Mouse (Mus musculus) v-Abl transformed pro-B cells (cell line): Measurements from ENCODE around the gene Sept5.

Experiments used
- in situ Hi-C, 2 experiments: fragments of 400-800 bp; cut with MboI; formaldehyde crosslinking; loops; one replicate each; pipeline ENCODE4 v1.15.1; 2025; ENCODE audit not compliant: unreplicated experiment in 2 of 2

Gene Sept5

GRCm38 (mm10) chr16:18619110-18619509, 10.6 kb downstream of the Sept5 start:
- in situ Hi-C loops, result loop anchor here (5.0 to 25.0 kb wide), 5 partner anchors 177 to 582 kb away; partner anchors contain the start of gene Rtn4r (in 1 of the 2)

DNA sequence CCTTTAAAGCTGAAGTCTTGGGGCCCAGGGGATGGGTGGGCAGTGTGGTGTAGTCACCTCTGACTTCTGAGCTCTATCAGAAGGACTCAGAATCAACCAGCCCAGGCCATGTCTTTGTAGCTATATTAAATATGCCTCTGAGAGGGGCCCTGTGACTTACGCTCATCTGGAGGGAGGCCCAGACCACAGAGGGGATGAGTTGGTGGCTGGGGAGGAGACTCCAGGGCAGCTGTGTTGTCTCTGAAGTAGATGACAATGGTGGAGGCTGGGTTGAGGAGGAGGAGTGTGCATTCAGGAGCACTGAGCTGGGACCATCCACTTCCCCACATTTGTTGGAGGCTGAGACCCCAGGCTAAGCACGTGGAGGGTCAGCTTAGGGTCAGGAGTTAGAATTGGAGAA, 11.5 kb downstream of the Sept5 start:
- in situ Hi-C loops, result loop anchor here (5.0 to 25.0 kb wide), 5 partner anchors 176 to 581 kb away; partner anchors contain the start of gene Rtn4r (in 1 of the 2)

DNA sequence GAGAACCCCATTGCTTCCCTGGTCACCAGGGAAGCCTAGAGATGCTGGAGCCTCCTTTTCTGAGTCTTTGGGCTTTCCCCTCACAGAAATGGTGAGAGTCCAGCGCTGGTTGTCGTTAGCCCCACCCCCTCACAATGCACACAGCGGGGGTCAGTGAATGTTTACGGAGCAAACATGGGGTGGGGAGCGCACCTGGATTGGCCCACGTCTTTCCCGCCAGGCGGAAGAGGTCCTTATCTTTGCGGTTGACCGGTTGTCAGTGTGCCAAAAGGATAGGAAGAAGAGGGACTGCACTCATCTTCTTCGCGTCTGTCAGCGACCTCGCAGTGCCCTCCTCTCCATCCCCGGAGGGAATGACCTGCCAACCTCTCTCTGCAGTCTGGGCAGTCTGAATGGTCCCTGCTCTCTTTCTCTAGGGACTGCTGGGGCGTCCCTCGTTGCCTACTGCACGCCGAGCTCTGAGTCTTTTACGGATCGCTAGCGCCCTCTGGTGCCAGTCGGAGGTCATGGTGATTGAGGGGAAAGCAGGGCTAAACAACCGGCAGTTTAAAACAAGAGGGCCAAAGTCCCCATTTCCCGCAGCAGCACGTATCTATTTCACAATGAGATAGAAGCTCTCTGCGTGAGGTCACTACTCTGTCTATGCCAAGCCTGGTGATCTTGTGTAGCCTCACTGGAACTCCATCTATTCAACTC, 12.2 kb downstream of the Sept5 start:
- in situ Hi-C loops, result loop anchor here (5.0 to 25.0 kb wide), 5 partner anchors 175 to 580 kb away; partner anchors contain the start of gene Rtn4r (in 1 of the 2)

GRCm38 (mm10) chr16:18613301-18613700, 16.5 kb downstream of the Sept5 start:
- in situ Hi-C loops, result loop anchor here (5.0 to 25.0 kb wide), 6 partner anchors 261 to 576 kb away; partner anchors contain the start of gene Rtn4r (in 1 of the 2)

DNA sequence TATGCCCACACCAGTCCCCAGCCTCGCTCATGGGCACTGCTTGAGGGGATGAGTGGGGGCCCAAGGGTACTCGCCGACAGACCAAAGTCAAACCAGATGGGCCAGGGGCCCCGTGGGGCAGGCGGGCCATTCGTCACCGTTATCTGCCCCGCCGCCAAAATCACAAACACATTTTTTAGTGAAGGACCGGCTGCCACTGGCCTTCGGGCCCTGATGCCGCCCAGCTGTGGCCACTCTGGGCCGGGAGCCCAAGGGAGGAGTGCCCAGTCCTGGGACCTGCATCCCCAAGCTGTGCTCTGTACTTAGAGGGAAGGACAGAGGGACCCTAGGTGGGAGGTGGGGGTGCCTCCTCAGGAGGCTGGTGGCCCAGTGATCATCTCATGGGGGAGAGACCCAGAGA, 18.0 kb downstream of the Sept5 start:
- in situ Hi-C loops, result loop anchor here (5.0 to 25.0 kb wide), 6 partner anchors 259 to 574 kb away; partner anchors contain the start of gene Rtn4r (in 1 of the 2)

- in situ Hi-C loops, result loop anchor here (25.0 kb wide), 3 partner anchors 472 to 572 kb away; partner anchors contain the start of gene Rtn4r (in 1 of the 2)
These were observed 20.7 kb downstream of the Sept5 start for GRCm38 (mm10) chr16:18609099-18609498.

- in situ Hi-C loops, result loop anchor here (25.0 kb wide), 3 partner anchors 471 to 571 kb away; partner anchors contain the start of gene Rtn4r (in 1 of the 2)
These were observed 21.5 kb downstream of the Sept5 start for GRCm38 (mm10) chr16:18608226-18608625.

GRCm38 (mm10) chr16:18605705-18606104, 24.0 kb downstream of the Sept5 start:
- in situ Hi-C loops, result loop anchor here (25.0 kb wide), 3 partner anchors 468 to 568 kb away; partner anchors contain the start of gene Rtn4r (in 1 of the 2)

DNA sequence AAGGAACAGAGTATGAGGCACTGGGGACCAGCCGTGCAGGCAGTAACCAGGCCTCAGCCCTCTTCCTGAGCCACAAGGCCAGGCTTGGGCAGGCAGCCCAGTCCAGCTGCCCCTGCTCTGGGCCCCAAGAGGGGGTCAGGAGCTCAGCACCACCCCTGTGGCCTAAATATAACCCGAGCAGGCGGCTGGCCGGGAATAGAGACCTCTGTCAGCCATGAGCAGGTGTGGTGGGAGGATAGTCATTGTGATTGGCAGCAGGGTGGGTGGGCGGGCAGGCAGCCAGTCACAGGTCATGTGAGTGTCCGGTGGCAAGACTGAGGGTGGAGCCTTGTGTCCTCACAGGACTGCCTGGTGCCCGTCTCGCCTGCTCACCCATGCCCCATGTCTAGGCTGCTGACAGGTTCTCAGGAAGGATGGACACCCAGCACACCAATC, 25.5 kb downstream of the Sept5 start:
- in situ Hi-C loops, result loop anchor here (25.0 kb wide), 3 partner anchors 467 to 567 kb away; partner anchors contain the start of gene Rtn4r (in 1 of the 2)

DNA sequence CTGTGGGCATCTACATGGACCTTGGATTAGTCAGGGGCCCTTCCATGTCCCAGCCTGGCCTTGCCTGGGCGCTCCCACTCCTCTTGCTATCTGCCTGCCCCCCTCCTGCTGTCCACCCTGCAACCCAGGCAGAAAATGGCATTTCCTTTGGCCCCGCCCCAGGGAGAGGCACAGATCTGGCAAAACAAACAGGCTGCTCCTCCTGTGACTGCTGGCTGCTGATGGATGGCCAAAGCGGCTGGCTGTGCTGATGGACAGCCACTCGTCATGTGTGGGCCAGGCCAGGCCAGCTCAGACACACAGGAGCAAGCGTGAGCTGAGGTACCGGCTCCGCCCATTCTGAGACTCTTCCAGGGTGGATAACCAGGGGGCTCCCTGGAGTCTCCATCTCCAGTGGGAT, 28.3 kb downstream of the Sept5 start:
- in situ Hi-C loops, result loop anchor here (25.0 kb wide), 3 partner anchors 464 to 564 kb away; partner anchors contain the start of gene Rtn4r (in 1 of the 2)

DNA sequence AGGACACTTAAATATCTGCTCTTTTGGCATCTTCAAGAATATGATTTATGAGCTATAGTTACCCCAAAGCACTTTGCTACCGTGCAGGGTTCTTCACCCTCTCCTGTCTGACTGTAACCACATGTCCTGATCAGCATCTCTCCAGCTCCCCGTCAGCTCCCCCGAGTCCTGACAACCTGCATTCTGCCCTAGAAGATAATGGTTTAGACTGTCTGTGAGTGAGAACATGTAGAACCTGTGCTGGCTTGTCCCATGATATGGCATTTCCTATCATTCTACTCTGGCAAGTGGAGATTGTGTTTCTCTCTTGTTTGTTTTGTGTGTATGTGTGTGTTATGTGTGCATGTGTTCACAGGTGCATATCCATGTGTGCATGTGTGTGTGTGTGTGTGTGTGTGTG, 31.7 kb downstream of the Sept5 start:
- in situ Hi-C loops, result no loop called here

DNA sequence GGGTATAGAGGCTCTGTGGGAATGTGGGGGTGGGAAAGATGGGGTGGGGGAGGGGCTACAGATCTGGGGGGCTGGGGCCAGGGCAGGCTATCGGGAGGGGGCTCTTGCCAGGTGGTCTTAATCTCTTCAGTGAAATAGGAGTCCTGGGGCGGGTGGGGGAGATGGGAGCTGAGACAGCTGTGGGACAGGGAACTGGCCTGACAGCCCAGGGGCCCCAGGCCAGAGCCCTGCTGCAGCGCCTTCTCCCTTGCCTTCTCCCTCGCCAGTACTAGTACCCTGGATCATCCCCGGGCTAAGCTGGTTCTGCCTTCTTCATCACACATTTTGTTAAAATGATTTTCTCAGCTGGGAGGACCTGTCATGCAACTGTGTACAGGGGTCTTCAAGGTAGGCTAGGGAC, 33.5 kb downstream of the Sept5 start:
- in situ Hi-C loops, result no loop called here

GRCm38 (mm10) chr16:18593930-18594329, 35.8 kb downstream of the Sept5 start:
- in situ Hi-C loops, result no loop called here

- in situ Hi-C loops, result no loop called here
These were observed 38.4 kb downstream of the Sept5 start for GRCm38 (mm10) chr16:18591047-18592018.

- in situ Hi-C loops, result no loop called here
These were observed 39.7 kb downstream of the Sept5 start, which contains the start of gene Tbx1 for GRCm38 (mm10) chr16:18589804-18590790. Gene Tbx1, minus strand, starts transcription at chr16:18590671.

- in situ Hi-C loops, result no loop called here
These were observed 40.6 kb downstream of the Sept5 start for GRCm38 (mm10) chr16:18589080-18589621.

GRCm38 (mm10) chr16:18588738-18589055, 41.1 kb downstream of the Sept5 start:
- in situ Hi-C loops, result no loop called here

DNA sequence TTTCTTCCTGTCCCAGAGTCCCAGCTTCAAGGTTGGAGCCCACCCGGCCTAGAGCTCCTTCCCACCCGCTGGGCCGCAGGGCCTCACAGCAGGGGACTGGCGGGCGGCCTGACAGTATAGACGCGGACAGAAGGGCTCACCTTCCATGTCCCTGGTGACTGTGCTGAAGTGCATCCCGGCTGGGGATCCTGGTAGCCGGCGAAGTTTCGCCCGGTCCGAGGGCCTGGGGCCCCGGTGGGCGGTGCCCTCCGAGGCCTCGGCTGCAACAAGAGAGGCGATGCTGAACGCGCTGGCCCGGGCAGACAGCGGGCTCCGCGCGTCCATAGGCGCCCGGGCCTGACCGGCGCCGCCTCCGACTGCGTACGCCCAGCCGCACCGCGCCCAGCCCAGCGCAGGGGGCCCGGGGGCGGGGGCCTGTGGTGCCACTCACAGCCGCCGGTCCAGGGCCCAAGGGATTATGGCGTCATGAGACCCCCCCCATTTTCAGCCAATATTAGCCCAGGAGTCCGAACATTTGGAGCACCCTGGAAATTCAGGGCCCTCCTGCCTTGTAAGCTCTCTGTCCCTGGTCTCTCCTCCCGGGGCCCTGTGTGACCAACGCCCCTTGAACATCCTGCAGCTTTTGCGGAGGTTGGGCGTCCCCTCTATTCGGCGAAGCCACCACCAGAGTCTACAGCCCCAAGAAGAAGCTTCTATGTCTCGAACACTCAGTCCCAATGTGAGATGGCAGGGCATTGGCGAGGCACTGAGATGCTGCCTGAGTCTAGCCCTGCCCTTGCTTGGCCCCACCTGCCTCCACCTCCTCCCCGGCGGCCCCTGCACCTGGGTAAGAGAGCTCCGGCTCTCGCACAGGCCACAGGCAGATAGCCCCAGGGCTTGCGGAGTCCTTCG, 41.7 kb downstream of the Sept5 start:
- in situ Hi-C loops, result no loop called here
